Mouse (Mus musculus) left cerebral cortex, postnatal 36 days (tissue): Measurements from ENCODE around the gene Znrd1as. TPM values are rescaled to one million over a fixed set of nuclear protein-coding genes. Genes with fewer than 3 reads are reported as not detected.
A peak's percentile ranks its signal among the peaks of the same experiment; 100 is the strongest.

ENCODE experiments used
- DNase-seq, 2 experiments: peaks; one replicate each; pipeline ENCODE4 v3.0.0; 2021 to 2022; ENCODE audit warnings: low spot score in 2 of 2, mixed read lengths in 1 of 2
- intact Hi-C: fragments of 180-260 bp; cut with DNase I; formaldehyde crosslinking; loops from one replicate; pipeline ENCODE4 v1.15.1; 2025
- total RNA-seq, 2 experiments: library from RNA; stranded (reverse); gene quantifications; 2 replicates each; pipeline ENCODE4 v1.2.3; 2021

The Znrd1as gene
- total RNA-seq, 2 experiments from 2014 or later = 3.6 to 3.8 TPM

DNA sequence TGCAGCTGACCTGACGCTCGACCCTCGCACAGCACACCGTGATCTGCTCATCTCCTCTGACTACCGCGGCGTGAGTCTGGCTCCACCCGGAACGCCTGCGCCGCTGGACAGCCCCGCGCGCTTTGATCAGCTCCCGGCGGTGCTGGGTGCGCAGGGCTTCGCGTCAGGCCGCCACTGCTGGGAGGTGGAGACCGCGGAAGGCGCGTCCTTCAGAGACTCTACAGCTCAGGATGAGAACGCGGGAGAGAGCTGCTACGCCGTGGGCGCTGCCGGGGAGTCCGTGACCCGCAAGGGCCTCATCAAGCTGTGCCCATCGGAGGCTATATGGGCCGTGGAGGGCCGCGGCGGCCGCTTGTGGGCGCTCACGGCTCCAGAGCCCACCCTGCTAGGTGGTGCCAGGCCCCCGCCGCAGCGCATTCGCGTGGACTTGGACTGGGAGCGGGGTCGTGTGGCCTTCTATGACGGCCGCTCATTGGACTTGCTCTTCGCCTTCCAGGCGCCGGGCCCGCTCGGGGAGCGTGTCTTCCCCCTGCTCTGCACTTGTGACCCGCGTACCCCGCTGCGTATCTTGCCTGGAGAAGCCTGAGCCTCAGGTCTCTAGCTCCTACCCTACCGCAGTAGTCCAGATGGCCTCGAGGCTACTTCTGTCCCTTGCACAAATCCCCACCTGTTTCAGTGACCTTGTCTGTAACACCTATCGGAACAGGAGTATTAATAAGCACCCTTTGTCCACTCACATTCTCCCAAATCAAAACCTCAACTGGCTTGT lies 11.2 kb upstream of the Znrd1as start:
- DNase-seq = peak; percentile 67 to 71
- intact Hi-C loops = no loop called here

DNA sequence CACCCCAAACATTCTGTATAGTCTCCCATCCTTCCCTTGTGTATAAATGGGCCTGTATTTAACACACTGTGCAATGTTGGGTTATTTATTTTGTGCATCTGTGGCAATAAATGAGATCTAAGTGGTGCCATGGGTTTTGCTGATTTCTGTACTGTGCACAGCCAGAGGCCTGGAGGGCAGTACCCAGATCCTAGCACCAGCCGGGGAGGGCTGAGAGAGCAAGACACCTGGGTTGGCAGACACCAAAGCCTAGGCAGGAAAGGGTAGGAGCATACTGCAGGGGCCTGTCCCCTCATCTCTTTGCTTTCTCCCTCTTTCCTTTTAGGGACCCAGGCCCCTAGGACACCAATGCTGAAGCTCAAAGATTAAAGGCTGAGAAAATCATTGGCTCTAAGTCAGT lies 10.1 kb upstream of the Znrd1as start:
- intact Hi-C loops = no loop called here
- DNase-seq = no peak

DNA sequence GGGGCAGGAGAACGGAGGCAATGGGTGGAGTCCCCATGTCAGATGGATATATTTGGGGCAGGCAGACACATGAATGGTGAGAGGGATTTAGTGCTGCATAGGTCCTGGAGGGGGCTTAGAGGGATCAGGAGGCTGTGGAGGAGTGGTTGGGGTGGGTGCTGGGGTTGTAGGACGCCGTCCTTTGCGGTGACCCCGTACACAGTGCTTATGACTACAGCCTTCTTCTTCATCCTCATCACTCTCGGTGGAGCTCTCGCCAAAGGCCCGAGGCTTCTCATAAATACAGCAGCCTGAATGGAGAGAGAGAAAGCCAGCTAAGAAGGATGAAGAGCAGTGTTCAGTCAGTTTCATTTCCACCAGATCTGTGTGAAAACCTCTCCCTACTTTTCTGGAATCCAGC lies 9.1 kb upstream of the Znrd1as start:
- no peak for DNase-seq
- intact Hi-C loops = no loop called here

DNA sequence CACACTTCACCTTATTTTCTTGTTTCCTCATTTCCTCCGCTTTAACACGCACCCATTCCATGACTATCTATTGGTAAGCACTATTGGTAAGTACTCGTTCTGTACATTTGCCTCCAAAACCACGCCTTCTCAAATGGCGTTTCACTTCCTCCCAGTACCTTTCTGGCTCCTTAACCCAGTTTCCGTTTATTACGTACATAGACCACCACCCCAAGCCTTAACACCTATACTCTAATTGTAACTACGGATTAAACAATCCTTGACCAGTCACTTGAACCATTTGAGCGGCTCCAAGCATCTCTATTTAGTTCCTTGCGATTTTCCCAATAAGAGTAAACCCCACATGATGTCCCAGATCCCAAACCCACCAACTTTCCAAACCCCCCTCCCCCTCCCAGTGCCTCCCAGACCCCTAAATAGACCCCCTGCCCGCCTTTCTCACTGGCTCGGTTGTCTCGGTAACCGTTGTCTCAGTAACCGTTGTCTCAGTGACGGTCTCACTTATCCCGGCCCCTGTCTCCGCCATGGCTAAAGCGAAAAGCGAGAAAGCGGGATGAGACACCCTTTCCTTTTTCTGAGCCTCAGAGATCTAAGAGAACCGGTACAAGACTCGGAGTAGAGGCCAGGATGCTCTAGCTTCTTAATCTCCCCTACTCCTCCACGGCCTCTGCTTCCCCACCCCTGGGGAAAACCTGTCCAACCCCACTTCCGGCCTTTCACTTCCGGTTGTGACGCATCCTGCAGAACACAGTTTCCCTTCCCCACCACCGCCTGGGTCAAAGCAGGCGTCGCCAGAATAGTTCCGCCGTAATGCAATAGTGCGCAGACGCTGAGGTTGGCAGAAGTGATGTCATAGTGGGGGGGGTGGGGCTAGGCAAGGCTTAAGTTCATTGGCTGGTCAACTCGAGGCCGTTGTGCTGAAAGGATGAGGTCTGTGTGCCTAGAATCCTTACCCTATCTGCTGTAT lies 7.1 kb upstream of the Znrd1as start, which contains the start of gene Ppp1r11:
Ppp1r11 (minus strand) TSS at position 761 of the 967 bp plus-strand sequence.
- intact Hi-C loops = no loop called here

DNA sequence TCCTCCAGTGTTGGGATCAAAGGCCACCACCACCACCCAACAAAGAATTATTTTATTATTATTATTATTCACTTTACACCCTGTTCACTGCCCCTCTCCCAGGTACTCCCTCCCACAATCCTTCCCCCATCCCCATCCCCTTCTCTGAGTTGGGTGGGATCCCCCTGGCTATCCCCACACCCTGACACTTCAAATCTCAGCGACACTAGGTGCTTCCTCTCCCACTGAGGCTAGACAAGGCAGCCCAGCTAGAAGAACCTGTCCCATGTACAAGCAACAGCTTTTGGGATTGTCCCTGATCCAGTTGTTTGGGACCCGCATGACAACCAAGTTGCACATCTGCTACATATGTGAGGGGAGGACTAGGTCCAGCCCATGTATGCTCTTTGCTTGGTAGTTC lies 5.8 kb upstream of the Znrd1as start:
- DNase-seq = no peak
- intact Hi-C loops = no loop called here

More for the DNA sequence above, 7.1 kb upstream of the Znrd1as start, which contains the start of gene Ppp1r11:
- DNase-seq = peak; percentile 95 to 96

DNA sequence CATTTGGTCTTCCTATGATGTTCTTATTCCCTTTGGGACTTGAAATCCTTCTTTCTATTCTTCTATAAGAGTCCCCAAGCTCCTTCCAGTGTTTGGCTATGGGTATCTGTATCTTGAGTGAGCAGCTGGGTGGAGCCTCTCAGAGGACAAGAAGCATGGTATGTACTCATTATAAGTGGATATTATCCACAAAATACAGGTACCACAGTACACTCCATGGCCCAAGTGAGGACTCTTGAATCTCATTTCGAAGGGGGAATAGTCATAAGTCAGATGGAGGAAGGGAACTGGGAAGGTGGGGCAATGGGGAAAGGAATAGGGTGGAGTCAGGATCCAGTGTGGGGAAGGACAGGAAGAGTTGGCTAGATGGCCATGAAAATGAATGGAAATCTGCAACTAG lies 5.3 kb upstream of the Znrd1as start:
- no peak for DNase-seq

DNA sequence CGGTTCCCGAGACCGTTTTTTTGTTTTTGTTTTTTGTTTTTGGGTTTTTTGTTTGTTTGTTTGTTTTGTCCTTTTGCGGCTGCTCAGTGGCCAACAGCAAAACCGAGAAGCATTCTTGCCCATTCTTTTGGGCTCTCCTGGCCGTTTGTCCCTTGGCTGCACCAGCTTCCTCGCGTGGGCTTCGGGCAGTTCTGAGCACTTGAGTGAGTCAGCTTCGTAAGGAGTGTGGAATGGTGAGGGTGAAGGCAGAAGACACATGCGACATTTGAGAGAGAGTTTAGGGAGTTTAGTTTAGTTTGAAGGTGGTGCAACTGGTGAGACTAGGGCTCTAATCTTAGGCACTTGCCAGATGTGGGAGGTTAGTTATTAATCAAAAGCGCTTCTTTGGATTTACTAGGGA lies 492 bp downstream of the Znrd1as start:
- no peak for DNase-seq
- intact Hi-C loops = loop anchor here (1.0 to 2.0 kb wide), 2 partner anchors 38 to 86 kb away; partner anchors contain the start of gene Gabbr1

More for the DNA sequence above, 5.3 kb upstream of the Znrd1as start:
- intact Hi-C loops = no loop called here

DNA sequence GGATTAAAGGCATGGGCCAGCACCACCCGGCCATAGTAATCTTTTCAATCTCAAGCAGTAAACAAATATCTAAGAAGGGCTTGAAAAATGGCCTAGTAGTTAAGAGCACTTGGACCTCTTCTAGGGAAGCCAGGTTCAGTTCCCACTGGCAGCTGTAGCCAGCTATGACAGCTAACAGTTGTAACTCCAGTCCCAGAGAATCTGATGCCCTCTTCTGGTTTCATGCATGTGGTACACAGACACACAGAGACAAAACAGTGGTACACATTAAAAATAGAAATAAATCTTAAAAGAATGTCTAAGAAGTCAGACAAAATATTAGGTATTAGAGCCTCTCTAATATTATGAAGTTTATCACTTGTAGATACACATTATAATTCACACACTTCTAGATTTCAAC lies 2.7 kb downstream of the Znrd1as start:
- DNase-seq = no peak
- intact Hi-C loops = no loop called here

DNA sequence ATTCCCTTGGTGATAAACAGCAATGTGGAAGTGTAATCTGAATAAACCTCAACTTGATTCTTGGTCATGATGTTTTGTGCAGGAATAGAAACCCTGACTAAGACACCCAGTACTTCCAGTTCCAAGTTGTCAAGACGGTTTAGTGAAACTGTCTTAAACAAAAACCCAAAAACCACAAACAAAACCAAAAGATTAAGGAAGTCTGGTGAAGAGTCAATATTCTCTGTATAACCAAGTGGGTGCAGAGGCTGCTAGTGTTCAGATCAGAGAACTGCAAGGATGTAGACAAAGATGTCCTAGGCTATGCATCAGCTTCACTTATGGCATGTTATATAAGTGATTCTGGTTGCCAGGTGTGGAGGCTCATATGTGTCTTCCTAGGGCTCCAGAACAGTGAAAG lies 8.5 kb downstream of the Znrd1as start:
- DNase-seq = no peak
- intact Hi-C loops = no loop called here

DNA sequence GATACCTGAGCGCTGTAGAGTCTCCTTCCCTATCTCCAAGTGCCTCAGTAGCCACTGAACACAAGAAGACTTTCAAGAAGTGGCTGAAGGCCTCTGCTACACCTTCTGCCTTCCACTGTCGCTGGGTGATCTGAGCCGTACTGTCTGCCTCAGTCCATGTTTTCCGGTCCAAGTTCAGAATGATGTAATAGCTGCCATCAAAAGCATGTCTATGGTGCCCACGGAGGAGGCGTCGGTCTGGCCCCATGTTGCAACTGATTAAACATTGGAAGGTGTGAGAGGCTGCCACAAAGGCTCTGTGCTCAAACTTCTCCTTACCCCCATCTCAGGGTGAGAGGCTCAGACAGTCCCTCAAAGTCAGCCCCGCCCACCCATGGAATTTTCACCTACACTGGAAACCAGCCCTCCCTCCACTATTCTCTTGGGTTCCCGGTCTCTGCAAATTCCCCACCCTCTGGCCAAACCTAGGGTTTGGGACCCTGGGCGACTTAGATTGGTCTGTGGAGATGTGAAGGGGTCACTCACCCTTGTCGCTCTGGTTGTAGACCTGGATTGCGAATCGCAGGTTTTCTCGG lies 12.0 kb downstream of the Znrd1as start:
- intact Hi-C loops = no loop called here
- no peak for DNase-seq

DNA sequence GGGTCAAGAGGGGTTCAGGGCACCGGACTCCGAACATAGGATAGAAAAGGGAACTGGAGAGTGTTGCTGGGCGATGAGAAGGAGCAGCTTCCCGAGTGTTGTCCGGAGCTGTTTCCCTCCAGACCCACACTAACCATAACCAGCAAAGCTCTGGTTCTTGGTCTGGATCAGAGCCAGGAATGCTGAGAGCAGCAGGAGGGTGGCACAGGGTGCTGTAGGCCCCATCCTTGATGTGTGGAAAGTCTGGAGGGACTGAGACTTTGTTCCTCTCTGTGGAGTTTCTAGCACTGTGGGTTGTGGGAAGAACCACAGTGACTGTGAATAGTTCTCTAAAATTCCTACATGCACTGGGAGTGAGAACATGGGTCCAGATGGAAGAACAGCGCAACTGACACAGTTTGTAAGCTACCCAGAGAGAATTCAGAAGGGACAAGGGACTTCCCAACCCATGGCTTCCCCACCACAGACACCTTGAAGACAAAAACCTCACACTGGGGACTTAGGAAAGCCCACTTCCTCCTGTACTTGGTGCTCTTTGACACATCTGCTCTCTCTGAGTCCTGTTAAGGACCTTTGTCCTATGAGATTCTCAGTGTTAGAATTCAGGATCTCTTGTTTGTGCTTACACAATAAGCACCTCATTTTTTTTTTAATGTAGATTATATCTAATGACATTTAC lies 12.9 kb downstream of the Znrd1as start:
- intact Hi-C loops = no loop called here
- no peak for DNase-seq

DNA sequence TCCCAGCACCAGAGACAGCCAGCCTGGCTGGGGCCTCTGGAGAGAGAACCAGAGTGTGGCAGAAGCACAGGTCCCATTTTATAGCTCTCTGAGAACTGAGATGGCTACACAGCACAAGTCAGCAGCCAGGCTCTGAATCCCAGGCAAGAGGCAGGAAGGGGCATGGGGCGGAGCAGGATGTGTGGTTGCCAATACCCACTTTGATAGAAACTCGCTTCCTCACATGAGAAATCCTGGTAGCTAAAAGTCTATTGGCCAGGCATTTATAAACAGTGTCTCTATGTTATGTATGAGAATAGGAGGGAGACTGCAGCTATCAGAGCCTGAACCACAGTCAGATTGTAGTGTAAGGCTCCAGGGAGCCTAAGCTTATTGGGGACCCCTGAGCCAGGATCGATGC lies 14.4 kb downstream of the Znrd1as start:
- intact Hi-C loops = no loop called here
- no peak for DNase-seq

DNA sequence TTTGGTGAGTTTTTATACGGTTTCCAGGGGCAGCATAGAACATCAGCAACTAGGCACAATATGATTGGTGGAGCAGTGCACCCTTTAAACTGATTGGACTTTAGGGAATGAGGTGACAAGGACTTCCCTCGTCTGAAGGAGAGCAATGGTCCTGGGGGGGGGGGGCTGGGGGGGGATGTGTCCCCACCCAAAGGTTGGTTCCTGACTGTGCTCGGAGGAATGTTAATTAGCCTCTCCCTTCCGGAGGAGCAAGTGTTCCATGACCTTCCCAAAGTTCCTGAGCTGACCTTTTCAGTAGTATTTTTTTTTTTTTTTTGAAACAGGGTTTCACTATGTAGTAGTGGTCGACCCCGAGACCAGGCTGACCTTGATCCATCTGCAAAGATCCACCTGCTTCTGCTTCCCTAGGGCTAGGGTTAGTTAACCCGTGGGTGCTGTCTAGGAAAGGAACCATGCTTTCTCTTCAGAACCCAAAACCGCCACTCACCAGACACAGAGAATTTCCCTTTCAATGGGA lies 14.9 kb downstream of the Znrd1as start:
- intact Hi-C loops = no loop called here
- no peak for DNase-seq

DNA sequence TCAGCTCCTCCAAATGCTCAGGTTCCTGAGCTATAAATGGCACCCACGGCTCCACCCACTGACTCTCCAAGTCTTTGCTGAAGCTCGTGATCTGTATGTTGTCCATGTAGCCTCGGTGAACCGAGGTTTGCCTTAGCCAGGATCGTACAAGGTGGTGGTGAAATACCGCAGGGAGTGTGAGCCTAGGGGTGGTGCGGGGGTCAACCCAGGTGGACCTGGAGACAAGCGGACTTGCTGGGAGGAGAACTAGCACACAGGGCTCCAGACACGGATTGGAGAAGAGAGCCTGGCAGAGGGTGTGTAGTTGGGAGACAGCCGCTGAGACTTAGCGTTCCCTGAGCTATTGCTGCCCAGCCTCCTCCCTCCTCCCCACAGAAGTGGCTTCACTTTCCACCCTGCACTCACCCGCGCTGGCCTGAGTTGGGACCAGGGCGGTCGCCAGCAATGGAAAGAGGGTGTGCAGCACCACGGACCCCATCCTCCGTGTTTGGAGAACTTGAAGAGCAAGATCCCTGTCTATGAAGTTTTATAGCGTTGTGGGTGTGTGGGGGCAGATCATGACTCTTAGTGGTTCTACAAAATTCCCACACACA lies 22.9 kb downstream of the Znrd1as start, which contains the start of gene 2410137M14Rik:
2410137M14Rik (minus strand) TSS at position 17 of the 593 bp plus-strand sequence.
- DNase-seq = peak; percentile 62 to 71
- intact Hi-C loops = no loop called here

DNA sequence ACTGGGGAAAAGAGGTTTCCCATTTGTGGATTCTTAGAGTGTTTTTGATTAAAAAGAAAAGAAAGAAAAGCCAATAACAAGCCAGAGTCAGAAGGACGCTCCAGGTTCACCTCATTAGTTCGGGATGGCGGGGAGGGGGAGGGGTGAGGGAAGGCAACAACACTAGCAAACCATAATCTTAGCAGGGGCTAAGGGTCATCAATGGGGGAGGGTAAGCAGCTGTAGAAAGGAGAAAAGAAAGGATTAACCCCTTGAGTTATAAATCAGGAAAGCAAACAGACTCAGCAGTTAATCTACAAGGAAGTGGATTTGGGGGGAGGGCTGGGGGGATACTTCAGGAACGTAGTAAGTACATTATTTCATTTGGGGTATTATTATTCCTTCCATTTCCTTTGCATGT lies 23.5 kb downstream of the Znrd1as start:
- intact Hi-C loops = no loop called here
- DNase-seq = no peak

DNA sequence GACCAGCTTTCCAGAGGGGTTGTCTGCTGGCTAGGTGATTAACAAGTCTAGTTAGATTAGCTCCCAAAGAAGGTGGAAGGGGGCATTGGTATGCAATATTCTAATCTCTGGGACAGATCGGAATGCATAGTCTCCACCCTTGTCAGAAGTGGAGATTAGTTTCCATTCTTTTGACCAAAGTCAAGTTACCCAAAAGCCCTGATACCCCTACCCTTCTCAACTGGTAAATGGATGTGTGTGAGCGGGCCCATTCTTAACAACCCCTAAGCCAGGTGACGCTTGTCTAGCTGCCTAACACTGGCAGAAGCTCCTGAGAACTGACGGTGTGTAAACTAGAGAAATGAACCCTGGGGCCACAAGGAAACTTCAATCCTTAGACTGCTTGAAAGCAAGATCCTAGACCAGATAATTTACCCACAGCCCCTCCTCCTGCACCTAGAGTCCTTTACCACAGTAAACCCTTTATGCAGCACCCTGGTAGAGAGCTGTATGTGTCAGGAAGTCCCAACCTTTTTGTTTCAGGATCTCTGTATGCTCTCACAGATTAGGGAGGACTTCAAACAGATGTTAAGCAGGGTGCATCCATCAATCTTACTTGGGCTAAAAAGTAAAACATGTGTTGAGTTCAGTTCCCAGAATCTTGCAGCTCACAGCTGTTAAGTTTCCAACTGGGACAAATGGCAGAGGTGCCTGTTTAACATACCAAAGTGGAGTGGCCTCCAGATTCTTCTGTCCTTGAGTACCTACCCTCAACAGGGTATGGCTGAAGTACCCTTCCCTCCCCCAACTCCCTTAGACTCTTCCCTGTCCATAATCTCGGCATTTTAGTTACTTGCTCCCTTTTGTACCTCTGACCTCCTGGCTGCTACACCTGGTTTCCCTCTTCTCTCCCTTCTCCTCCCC lies 24.1 kb downstream of the Znrd1as start:
- no peak for DNase-seq

DNA sequence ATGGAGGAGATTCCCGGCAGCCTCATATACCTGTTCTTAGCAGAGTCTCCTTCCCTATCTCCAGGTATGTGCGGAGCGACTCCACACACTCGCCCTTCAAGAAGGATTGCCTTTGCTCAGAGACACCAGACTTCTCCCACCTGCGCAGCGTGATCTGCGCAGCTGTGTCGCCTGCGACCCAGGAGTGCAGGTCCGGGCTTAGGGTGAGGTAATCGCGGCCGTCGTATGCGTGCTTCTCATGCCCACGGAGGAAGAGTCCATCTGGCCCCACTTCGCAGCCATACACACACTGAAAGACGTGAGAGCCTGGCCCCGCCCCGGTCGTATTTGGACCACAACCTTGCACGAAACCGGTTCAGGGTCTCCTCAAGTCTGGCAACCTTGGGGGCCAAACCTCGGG lies 30.1 kb downstream of the Znrd1as start:
- peak in 1 of 2 experiments; percentile 15 for DNase-seq
- intact Hi-C loops = no loop called here

More for the DNA sequence above, 24.1 kb downstream of the Znrd1as start:
- intact Hi-C loops = no loop called here

DNA sequence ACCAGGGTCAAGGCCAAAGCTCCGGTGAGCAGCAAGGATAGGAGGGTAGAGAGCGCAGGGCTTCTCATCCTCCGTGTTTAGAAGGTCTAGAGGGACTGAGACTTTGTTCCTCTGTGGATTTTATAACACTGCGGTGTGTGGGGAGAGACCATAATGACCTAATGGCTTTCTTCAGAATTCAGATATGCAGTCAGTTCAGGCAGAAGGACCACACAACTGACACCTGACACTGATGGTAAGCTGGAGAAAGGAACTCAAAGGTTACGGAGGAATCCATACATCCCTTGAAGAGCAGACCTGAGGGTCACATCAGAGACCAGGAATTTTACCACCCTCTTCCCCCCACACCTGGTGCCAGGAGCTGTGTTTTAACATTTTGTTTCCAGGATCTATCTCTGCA lies 31.0 kb downstream of the Znrd1as start, which contains the start of gene H2-M5:
H2-M5 (minus strand) TSS at position 101 of the 400 bp plus-strand sequence.
- DNase-seq = no peak
- intact Hi-C loops = no loop called here
